Mouse (Mus musculus) ES-E14 (cell line): Measurements from ENCODE around the gene Smarcad1.

Experiments used
- CHD2 ChIP-seq: IDR thresholded peaks from 2 replicates; pipeline ENCODE4 v1.6.1; 2014; ENCODE audit warnings: mild to moderate bottlenecking, low read depth, low read length, inconsistent platforms
- HCFC1 ChIP-seq: IDR thresholded peaks from 2 replicates; pipeline ENCODE4 v1.6.1; 2012; ENCODE audit warnings: low read length, inconsistent platforms, borderline replicate concordance; ENCODE audit not compliant: insufficient read depth
- MAFK ChIP-seq: IDR thresholded peaks from 2 replicates; pipeline ENCODE4 v1.6.1; 2014; ENCODE audit warnings: mild to moderate bottlenecking, low read depth, low read length, inconsistent platforms; ENCODE audit not compliant: insufficient read depth
- ZC3H11A ChIP-seq: IDR thresholded peaks from 2 replicates; pipeline ENCODE4 v1.6.1; 2012; ENCODE audit warnings: low read depth, mild to moderate bottlenecking, inconsistent platforms, low read length, borderline replicate concordance
- ZNF384 ChIP-seq: IDR thresholded peaks from 2 replicates; pipeline ENCODE4 v1.6.1; 2012; ENCODE audit warnings: low read depth, low read length, inconsistent platforms

DNA sequence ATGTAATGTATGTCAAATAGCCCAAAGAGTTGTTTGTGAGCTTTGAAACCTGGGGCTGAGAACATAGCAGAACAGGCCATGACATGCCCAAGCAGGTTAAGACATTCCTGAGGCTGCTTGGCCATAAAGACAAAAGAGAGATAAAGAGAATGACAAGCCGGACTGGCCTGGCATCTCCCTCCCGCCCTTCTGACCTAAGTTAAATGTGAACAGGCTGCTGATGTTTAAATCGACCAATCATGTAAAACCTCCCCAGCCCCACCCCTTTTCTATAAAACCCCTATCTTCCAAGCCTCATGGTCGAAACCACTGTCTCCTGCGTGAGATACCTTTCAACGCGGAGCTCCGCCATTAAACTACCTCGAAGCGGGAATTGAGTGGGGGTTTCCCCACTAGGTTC is 24.8 kb upstream of the Smarcad1 start:
- TF ChIP-seq CHD2: no peak
- no peak for TF ChIP-seq ZNF384
- TF ChIP-seq HCFC1: no peak
- no peak for TF ChIP-seq ZC3H11A
- no peak for TF ChIP-seq MAFK
